In genomic region chr13:12039967-12040366, GRCm38 (mm10) we compare ENCODE assay signal across 22 mouse cellular contexts.
DNase-seq lines count a peak whose midpoint lies in the region; ATAC-seq and TF ChIP-seq lines count a peak whose summit lies in the region.
"Had no signal": no experiment of that assay in that cellular context is flagged by ENCODE, and none has a peak within 500 bp of the region (broad histone marks: within the 10 kb centered on the region; RNA-seq: fewer than 3 reads in every experiment).

No protein-coding gene starts in this region.

- no peaks in the 10 kb centered on the region for H3K9me3 ChIP-seq in heart, postnatal 0 days (replicated peaks; ENCODE audit: control insufficient read depth, low read length)
- H3K9me3 ChIP-seq: forebrain, embryonic 13.5 days; hindbrain, embryonic 12.5 days; kidney, embryonic 15.5 days; limb, embryonic 13.5 days; liver, embryonic 12.5 days; stomach, embryonic 15.5 days had no signal

- WGBS in heart, postnatal 0 days, result 35% methylated on average over 3 of the region's 3 CpGs
- 43% methylated on average over 3 of the region's 3 CpGs for WGBS in olfactory bulb, adult 2 months

- no peak for TF ChIP-seq POLR2A in olfactory bulb, adult 2 months (IDR thresholded peaks at IDR 0.05; ENCODE audit: insufficient read depth, low read depth, low read length)

- TF ChIP-seq EP300 in heart, postnatal 0 days (IDR thresholded peaks at IDR 0.05; ENCODE audit: low read depth), result no peak

- no peak for TF ChIP-seq CTCF in heart, postnatal 0 days (IDR thresholded peaks at IDR 0.05; ENCODE audit: low read depth)
- no peak for TF ChIP-seq CTCF in olfactory bulb, adult 2 months (IDR thresholded peaks at IDR 0.05; ENCODE audit: insufficient read depth, low read depth, low read length)

- peak; percentile 40 to 74 for DNase-seq in frontal cortex, adult 2 months (ENCODE audit: extremely low spot score in 1 of 2, low spot score in 1 of 2)
- DNase-seq in frontal cortex, postnatal 10 days (ENCODE audit: low spot score in 2 of 2), result no peak
- DNase-seq in heart, postnatal 0 days (ENCODE audit: low spot score), result no peak
- DNase-seq in heart, adult 9 months (ENCODE audit: low spot score in 2 of 2), result no peak
- peak; percentile 33 for DNase-seq in MN1 (ENCODE audit: low spot score)
- DNase-seq: adrenal gland, postnatal 25 days; cerebellum, adult 9-10 months; kidney, postnatal 4 days; lung, adult 18-20 months; lung, postnatal 10 days; thymus, adult 2 months; thymus, postnatal 4 days had no signal

- H3K4me2 ChIP-seq in heart, postnatal 0 days (ENCODE audit: low read depth, low read length), result no peak overlapping the region
- H3K4me2 ChIP-seq: forebrain, embryonic 13.5 days; hindbrain, embryonic 12.5 days; kidney, embryonic 15.5 days; limb, embryonic 13.5 days; liver, embryonic 12.5 days; midbrain, embryonic 11.5 days; stomach, embryonic 15.5 days had no signal

- ATAC-seq in heart, postnatal 0 days (ENCODE audit: insufficient read depth, low read depth), result no peak
- ATAC-seq in megakaryocyte, adult 5-6 weeks (ENCODE audit: poor library complexity, severe bottlenecking), result no peak
- ATAC-seq: forebrain, embryonic 13.5 days; intestine, postnatal 0 days; liver, embryonic 12.5 days had no signal

- peak overlapping the region; percentile 5; the same call in 1 of the 2 replicates for H3K27ac ChIP-seq in heart, postnatal 0 days (ENCODE audit: low read depth)
- peak overlapping the region; percentile 56 for H3K27ac ChIP-seq in olfactory bulb, adult 2 months (ENCODE audit: insufficient read depth, low read depth, low read length)
- H3K27ac ChIP-seq: forebrain, embryonic 13.5 days; hindbrain, embryonic 12.5 days; kidney, embryonic 15.5 days; limb, embryonic 13.5 days; liver, embryonic 12.5 days; stomach, embryonic 15.5 days had no signal

- no peak overlapping the region for H3K9ac ChIP-seq in heart, postnatal 0 days (replicated peaks; ENCODE audit: low read depth, low read length)
- H3K9ac ChIP-seq: forebrain, embryonic 13.5 days; hindbrain, embryonic 12.5 days; kidney, embryonic 15.5 days; limb, embryonic 13.5 days; liver, embryonic 12.5 days; stomach, embryonic 15.5 days had no signal

- H3K27me3 ChIP-seq in heart, postnatal 0 days (ENCODE audit: control insufficient read depth, insufficient read depth, low read length), result no peaks in the 10 kb centered on the region
- H3K27me3 ChIP-seq: forebrain, embryonic 13.5 days; hindbrain, embryonic 12.5 days; kidney, embryonic 15.5 days; limb, embryonic 13.5 days; liver, embryonic 12.5 days; stomach, embryonic 15.5 days had no signal

- H3K4me1 ChIP-seq in heart, postnatal 0 days (ENCODE audit: control insufficient read depth, insufficient read depth), result peaks cover 69% of the 10 kb centered on the region
- H3K4me1 ChIP-seq in olfactory bulb, adult 2 months (ENCODE audit: control insufficient read depth, insufficient read depth, low read length), result peaks cover 23% of the 10 kb centered on the region
- H3K4me1 ChIP-seq: forebrain, embryonic 13.5 days; hindbrain, embryonic 12.5 days; kidney, embryonic 15.5 days; limb, embryonic 13.5 days; liver, embryonic 12.5 days; stomach, embryonic 15.5 days had no signal

- no peak overlapping the region for H3K4me3 ChIP-seq in heart, postnatal 0 days (ENCODE audit: low read depth, low read length)
- H3K4me3 ChIP-seq in olfactory bulb, adult 2 months (ENCODE audit: insufficient read depth, low read depth, low read length), result no peak overlapping the region
- H3K4me3 ChIP-seq: forebrain, embryonic 13.5 days; hindbrain, embryonic 12.5 days; kidney, embryonic 15.5 days; limb, embryonic 13.5 days; liver, embryonic 12.5 days; stomach, embryonic 15.5 days had no signal

- no peaks in the 10 kb centered on the region for H3K36me3 ChIP-seq in heart, postnatal 0 days (replicated peaks; ENCODE audit: control insufficient read depth, insufficient read depth, low read length)
- H3K36me3 ChIP-seq: hindbrain, embryonic 12.5 days; kidney, embryonic 15.5 days; limb, embryonic 13.5 days; liver, embryonic 12.5 days; stomach, embryonic 15.5 days had no signal

Comparison
In these comparisons a context has a peak if more than half of its experiments do, and no peak if none do; other contexts are left out.
1. DNase-seq: peak in frontal cortex, adult 2 months (2 of 2) and MN1 (single experiment); none in frontal cortex, postnatal 10 days (0 of 2), heart, postnatal 0 days (single experiment) and heart, adult 9 months (0 of 2).